Mouse (Mus musculus) G1E (cell line): ENCODE results near the gene Elavl4.

Source experiments
- CTCF ChIP-seq: IDR thresholded peaks from 2 replicates; pipeline ENCODE4 v1.5.1; 2012; ENCODE audit warnings: low read depth, low read length, inconsistent platforms, mixed read lengths
- GATA1 ChIP-seq: IDR thresholded peaks from 2 replicates; pipeline ENCODE4 v1.6.1; 2012; ENCODE audit warnings: borderline replicate concordance, low read length, inconsistent platforms, mixed read lengths
- POLR2AphosphoS5 ChIP-seq: IDR thresholded peaks from 2 replicates; pipeline ENCODE4 v1.6.1; 2012; ENCODE audit warnings: low read depth, low read length, inconsistent platforms; ENCODE audit not compliant: insufficient replicate concordance
- TAL1 ChIP-seq: conservative IDR thresholded peaks from 2 replicates; pipeline ENCODE4 v1.6.1; 2012; ENCODE audit warnings: low read depth, low read length, inconsistent platforms, mixed read lengths

DNA sequence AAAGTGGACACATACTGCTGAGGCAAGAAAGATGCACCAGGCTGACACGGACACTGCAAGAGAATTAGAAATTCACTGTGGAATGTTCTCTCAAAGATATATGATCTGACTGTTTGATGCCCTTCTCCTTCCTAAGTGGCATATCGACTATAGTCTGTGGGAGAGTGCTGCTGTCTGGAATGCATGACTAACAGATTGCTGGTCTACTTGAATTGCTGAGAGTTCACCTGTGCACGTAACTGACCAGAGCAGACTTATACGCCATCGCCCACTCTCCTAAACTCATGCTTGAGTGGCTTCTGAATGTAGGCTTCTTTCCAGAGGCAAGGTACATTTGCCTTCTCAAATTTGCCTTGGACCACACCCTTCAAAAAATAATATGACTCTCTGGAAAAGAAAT, 58.5 kb downstream of the Elavl4 start:
- TF ChIP-seq TAL1 (no peak), CTCF (no peak), GATA1 (no peak), POLR2AphosphoS5 (no peak)
